Mouse (Mus musculus) MEL (cell line): ENCODE data around the gene Myo18b.

Source experiments
- CTCF ChIP-seq, 3 experiments: IDR thresholded peaks in 2 of 3; conservative IDR thresholded peaks in 1 of 3; 2 replicates each; pipeline ENCODE4 v1.5.1; 2011 to 2012; ENCODE audit warnings: low read length in 3 of 3, low read depth in 2 of 3, mild to moderate bottlenecking in 2 of 3, improper control_type of control experiment in 1 of 3, inconsistent platforms in 1 of 3, mixed read lengths in 1 of 3, moderate library complexity in 1 of 3; ENCODE audit not compliant: control insufficient read depth in 1 of 3, insufficient read depth in 1 of 3, poor library complexity in 1 of 3, severe bottlenecking in 1 of 3
- ELF1 ChIP-seq: IDR thresholded peaks from 2 replicates; pipeline ENCODE4 v1.6.1; 2014; ENCODE audit warnings: low read depth, mild to moderate bottlenecking, inconsistent platforms, low read length, improper control_type of control experiment, moderate library complexity
- MAX ChIP-seq: IDR thresholded peaks from 2 replicates; pipeline ENCODE4 v1.6.1; 2011; ENCODE audit warnings: low read length, improper control_type of control experiment

DNA sequence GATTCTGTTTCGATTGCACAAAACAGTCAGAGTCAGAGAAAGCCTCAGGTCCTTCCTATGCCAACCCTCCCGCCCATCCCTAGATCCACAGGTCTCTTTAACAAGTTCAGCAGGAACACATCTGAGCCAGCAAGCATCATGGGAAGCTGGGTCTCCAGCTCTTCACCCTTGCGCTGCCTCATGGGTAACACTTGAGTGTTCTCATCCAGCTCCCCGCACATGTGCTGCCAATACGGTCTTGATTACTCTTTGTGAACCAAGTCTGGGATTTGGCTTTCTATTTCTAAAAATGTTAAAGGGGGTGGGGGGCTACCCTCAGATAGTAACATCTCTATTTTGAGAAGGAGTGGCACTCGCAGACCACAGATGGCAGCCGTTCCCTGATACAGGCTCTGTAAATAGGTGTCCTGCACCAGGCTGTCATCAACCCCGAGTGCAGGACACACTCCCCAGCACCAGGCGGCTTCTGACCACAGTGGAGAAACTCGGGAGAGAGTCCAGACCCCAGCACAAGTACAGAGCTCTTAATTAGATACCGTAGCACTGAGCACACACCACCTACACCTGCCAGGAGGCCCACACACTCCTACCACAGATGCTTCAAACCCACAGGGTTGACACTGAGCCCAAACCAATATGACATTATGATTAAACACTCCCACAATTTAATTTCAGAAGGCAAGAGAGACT lies 36.9 kb upstream of the Myo18b start:
- TF ChIP-seq CTCF (IDR thresholded peaks at IDR 0.05 in 2 of 3, conservative IDR thresholded peaks at IDR 0.05 in 1 of 3; ENCODE audit: control insufficient read depth in 1 of 3, insufficient read depth in 1 of 3, low read depth in 2 of 3, low read length in 3 of 3, poor library complexity in 1 of 3, severe bottlenecking in 1 of 3) (no peak), MAX (no peak), ELF1 (no peak)
